1 mouse cellular context compared by ENCODE assay signal in genomic region chr7:80181078-80181477, GRCm38 (mm10).
TF ChIP-seq lines count a peak whose summit lies in the region.

No protein-coding gene starts in this region.

TF ChIP-seq in CH12.LX, 34 proteins besides CTCF, POLR2A, EP300 and RAD21 (continued from another document):
- TF ChIP-seq POLR2AphosphoS2 (IDR thresholded peaks at IDR 0.05; ENCODE audit: low read depth, low read length) (no peak), ETS1 (conservative IDR thresholded peaks at IDR 0.05; ENCODE audit: low read depth, low read length) (no peak), TBP (conservative IDR thresholded peaks at IDR 0.05; ENCODE audit: low read depth, low read length) (no peak), JUND (conservative IDR thresholded peaks at IDR 0.05; ENCODE audit: low read depth, low read length) (no peak), CHD1 (IDR thresholded peaks at IDR 0.05; ENCODE audit: low read depth, low read length) (no peak)
